Mouse (Mus musculus): ENCODE data around the gene Cep78. TPM values are rescaled to one million over a fixed set of nuclear protein-coding genes. Genes with fewer than 3 reads are reported as not detected.
A peak's percentile ranks its signal among the peaks of the same experiment; 100 is the strongest.
"Not testable (repeated sequence)": the region's sequence is repeated elsewhere in the genome, so short reads cannot be mapped to it uniquely, and the experiment has no call there.

Gene Cep78
- 10 to 100 TPM; 10.3 to 11.6 TPM for total RNA-seq (2021)

- intact Hi-C loops (cut with DNase I): no loop called here
Measured at GRCm38 (mm10) chr19:15984449-15985171, at the start of gene Cep78. Gene Cep78, minus strand, starts transcription at chr19:15984989.

GRCm38 (mm10) chr19:16031276-16031675 is 46.5 kb upstream of the Cep78 start:
- intact Hi-C loops (cut with DNase I): loop anchor here (5.0 kb wide), 1 partner anchor 751 kb away; the partner anchor contains the start of gene Vps13a
- DNase-seq (ENCODE audit: low spot score in 2 of 2): no peak

More at GRCm38 (mm10) chr19:15984449-15985171, at the start of gene Cep78:
- DNase-seq (ENCODE audit: low spot score in 2 of 2): peak; percentile 93 to 94

GRCm38 (mm10) chr19:16029253-16029771 is 44.5 kb upstream of the Cep78 start:
- intact Hi-C loops (cut with DNase I): not testable (repeated sequence)
- peak; percentile 40 to 58 for DNase-seq (ENCODE audit: low spot score in 2 of 2)

DNA sequence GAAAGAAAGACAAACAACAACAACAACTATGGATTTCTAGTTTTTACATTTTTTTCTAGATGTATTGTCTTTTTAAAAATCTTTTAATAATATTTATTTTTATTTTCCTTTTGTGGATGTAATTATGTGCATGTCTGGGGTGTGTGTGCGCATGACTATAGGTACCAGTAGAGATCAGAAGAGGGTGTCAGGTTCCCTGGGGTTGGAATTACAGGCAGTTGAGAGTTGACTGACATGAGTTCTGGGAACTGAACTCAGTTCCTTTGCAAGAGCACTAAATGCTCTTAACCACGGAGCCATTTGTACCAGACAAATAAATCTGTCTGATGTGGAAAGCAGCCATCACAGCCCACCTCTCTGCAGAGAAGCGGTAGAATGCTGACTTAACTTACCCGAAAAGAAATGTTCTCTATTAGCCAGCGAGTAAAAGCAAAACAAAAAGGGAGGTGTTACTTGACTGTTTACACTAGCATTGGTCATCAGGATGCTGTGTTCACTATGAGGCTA is 44.0 kb upstream of the Cep78 start:
- intact Hi-C loops (cut with DNase I): no loop called here
- DNase-seq (ENCODE audit: low spot score in 2 of 2): peak; percentile 3 to 4

DNA sequence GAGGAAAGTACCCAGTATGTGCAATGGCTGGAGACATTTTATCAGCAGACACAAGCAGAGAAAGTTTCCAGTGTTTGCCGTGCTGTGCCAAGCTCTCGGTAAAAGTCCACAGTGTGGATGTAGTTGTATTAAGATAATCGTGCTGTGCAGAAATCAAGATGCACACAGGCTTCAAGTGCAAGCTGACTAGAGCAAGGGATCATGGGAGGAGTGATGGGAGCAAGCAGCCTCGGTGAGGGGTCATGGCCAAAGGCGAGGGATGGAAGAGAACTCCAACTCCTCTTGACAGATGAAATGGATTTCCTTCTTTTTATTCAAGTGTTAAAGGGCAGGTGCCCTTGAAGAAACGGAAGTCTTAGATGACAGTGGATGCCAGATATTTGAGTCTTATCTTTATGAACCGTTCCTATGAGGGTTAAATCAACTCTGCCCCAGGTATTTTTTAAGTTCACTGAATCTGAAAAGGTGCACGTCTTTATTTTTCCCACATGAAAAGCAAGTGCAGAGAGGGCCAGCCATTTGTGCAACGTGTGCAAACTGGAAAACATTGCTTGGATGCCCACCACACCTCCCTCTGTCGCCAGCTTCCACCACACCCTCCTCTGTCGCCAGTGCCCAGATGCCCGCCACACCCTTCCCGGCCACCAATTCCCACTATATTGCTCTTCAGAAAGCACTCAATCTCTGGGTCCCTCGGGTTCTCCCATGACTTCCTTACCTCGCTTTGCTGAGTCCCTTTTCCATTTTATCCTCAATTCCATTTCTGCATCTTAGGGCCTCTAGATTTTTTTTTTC is 43.3 kb upstream of the Cep78 start:
- DNase-seq (ENCODE audit: low spot score in 2 of 2): no peak
- intact Hi-C loops (cut with DNase I): no loop called here

DNA sequence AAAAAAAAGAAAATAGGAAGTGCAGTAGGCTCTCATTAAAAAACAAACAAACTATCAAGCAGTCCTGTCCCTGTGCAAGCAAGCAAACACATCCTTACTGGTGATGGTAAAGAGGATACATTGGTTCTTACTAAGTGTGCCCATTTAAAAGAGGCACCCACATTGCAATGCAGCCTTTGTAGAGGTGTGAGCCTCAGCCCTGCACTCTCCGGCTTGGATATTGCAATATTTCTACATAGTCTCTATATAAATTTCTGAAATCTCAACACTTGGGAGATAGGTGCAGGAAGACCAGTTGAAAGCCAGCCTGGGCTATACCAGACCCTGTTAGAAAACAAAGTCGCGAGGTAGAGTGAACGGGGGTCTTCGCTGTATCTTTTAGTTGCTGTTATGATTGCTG is 41.5 kb upstream of the Cep78 start:
- intact Hi-C loops (cut with DNase I): no loop called here
- DNase-seq (ENCODE audit: low spot score in 2 of 2): no peak

DNA sequence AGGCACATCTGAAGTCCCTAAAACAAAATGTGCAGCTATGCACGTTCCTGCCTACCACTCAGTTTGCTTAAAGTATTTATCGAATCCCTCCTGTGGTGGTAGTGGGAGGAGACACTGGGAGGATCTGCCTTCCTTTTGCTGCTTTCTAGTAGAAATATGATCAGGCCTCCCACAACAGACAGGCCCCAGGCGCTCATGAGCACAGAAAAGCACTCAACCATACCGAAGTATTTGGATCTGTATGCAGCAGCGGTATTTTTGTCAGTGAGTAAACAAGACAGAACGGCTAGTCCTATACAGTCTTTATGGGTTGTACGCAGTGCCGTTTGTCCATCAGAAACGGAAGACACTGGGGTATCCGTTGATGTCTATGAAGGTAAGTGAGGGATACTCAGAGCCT is 37.4 kb upstream of the Cep78 start:
- DNase-seq (ENCODE audit: low spot score in 2 of 2): no peak
- intact Hi-C loops (cut with DNase I): no loop called here

DNA sequence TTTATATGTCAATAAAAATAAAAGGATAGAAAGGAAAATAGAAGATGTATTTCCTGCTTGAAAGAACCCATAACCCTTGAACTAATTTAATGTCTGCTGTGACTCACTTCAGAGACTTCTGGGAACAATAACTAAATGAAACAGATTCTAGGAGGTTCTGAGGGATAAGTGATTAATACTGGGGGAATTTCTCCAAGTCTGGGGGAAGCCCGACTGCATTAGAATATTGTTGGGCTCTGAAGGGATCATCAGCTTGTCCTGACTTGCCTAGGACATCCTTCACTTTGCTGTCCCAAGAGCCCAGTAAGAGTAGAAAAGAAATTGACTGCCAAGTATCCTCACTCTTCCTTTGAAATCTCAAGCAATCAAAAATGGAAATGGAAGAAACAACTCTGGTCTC is 31.4 kb upstream of the Cep78 start:
- intact Hi-C loops (cut with DNase I): no loop called here
- no peak for DNase-seq (ENCODE audit: low spot score in 2 of 2)

GRCm38 (mm10) chr19:16015191-16015968 is 30.6 kb upstream of the Cep78 start:
- intact Hi-C loops (cut with DNase I): no loop called here
- peak in 1 of 2 experiments; percentile 11 for DNase-seq (ENCODE audit: low spot score in 2 of 2)

GRCm38 (mm10) chr19:16009746-16010337 is 25.1 kb upstream of the Cep78 start:
- DNase-seq (ENCODE audit: low spot score in 2 of 2): no peak
- intact Hi-C loops (cut with DNase I): no loop called here

DNA sequence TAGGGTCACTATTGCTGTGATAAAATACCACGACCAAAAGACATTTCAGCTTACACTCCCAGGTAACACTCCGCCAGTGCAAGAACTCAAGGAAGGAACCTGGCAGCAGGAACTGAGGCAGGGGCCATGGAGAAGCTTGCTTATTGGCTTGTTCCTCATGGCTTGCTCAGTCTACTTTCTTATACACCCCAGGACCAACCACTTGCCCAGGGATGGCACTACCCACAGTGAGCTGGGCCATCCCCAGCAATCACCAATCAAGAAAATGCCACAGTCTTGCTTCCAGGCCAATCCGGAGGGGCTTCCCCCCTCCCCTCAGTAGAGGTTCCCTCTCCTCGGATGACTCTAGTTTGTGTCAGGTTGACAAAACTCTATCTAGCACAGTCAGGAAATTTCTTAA is 24.3 kb upstream of the Cep78 start:
- no peak for DNase-seq (ENCODE audit: low spot score in 2 of 2)
- intact Hi-C loops (cut with DNase I): no loop called here

DNA sequence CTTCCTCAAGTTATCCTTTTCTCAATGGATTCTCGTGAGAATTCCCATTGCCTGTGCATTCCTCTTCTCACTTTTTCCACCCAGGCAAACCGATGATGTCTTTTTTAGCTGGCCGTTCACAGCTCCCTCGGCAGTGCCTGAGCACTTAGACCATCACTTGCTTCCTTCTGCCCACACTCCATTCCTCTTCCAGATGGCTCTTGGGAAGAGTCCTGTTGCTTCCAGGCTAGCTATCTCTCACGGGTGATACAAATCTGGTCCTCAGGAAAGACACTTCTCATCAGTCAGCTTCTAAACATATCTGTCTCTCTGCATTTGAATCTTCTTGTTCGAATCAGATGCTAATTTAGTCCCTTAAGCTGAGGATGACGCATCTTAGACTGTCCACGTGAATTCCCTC is 22.3 kb upstream of the Cep78 start:
- DNase-seq (ENCODE audit: low spot score in 2 of 2): peak; percentile 52 to 94
- intact Hi-C loops (cut with DNase I): no loop called here

DNA sequence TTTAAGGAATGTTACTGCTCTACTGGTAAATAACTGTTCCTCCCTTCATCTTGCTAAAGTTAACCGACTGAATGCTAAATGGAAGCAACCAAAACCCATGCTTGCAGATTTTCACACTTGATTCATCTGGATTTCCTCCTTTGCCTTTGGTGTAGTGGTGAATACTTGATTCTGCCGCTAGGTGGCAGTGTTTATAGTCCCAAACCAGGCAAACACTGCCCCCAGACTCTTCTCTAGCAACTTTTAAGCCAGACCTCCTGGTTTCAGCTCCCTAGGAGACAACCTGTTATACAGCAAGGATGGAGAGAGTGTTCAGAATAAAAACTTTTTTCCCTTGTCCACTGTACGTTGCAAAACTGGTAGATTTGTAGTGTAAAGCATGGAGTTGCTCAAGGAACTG is 13.4 kb upstream of the Cep78 start:
- intact Hi-C loops (cut with DNase I): loop anchor here (1.0 kb wide), 1 partner anchor 601 kb away; no protein-coding TSS in a partner anchor

GRCm38 (mm10) chr19:15996901-15997564 is 12.2 kb upstream of the Cep78 start:
- peak; percentile 68 to 83 for DNase-seq (ENCODE audit: low spot score in 2 of 2)
- intact Hi-C loops (cut with DNase I): no loop called here

More for the DNA sequence above, 13.4 kb upstream of the Cep78 start:
- DNase-seq (ENCODE audit: low spot score in 2 of 2): peak; percentile 75 to 79

GRCm38 (mm10) chr19:15990102-15990501 is 5.3 kb upstream of the Cep78 start:
- intact Hi-C loops (cut with DNase I): no loop called here

GRCm38 (mm10) chr19:15985172-15985713 is 454 bp upstream of the Cep78 start:
- intact Hi-C loops (cut with DNase I): no loop called here

More at GRCm38 (mm10) chr19:15990102-15990501, 5.3 kb upstream of the Cep78 start:
- DNase-seq (ENCODE audit: low spot score in 2 of 2): no peak

DNA sequence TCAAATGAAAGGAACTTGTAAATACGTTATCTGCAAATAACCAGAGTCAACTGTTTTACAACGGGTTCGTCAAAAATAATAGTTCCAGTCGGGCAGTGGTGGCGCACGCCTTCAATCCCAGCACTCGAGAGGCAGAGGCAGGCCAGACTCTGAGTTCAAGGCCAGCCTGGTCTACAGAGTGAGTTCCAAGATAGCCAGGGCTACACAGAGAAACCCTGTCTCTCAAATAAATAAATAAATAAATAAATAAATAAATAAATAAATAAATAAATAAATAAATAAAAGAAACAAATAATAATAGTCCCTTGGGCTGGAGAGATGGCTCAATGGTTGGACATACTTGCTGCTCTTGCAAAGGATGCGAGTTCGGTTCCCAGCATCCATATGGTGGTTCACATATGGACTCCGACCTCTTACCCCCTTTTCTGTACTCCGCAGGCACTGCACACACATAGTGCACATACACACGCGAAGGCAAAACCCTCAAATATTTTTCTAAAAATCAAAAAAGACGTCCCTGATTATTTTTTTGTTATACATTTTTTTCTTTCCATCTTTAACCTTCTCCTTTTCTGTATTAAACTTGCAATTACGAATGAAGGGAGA is 947 bp downstream of the Cep78 start:
- DNase-seq (ENCODE audit: low spot score in 2 of 2): no peak
- intact Hi-C loops (cut with DNase I): no loop called here

More at GRCm38 (mm10) chr19:15985172-15985713, 454 bp upstream of the Cep78 start:
- DNase-seq (ENCODE audit: low spot score in 2 of 2): no peak

Measured in left cerebral cortex, postnatal 25 days (tissue).